Mouse (Mus musculus) liver, embryonic 11.5 days (tissue): ENCODE data around the gene Olfr1411. TPM values are rescaled to one million over a fixed set of nuclear protein-coding genes. Genes with fewer than 3 reads are reported as not detected.
A peak's percentile ranks its signal among the peaks of the same experiment; 100 is the strongest.

Experiments
- ATAC-seq: fragments of 200-750 bp; cut with Nextera tagmentation; replicated peaks from 2 replicates; pipeline ENCODE4 v1.8.0; 2017; ENCODE audit warnings: moderate number of reproducible peaks, mild to moderate bottlenecking, moderate TSS enrichment, moderate library complexity; ENCODE audit not compliant: low FRiP score
- DNase-seq: peaks from one replicate; pipeline ENCODE4 v3.0.0-alpha.2; 2017; ENCODE audit warnings: low spot score
- H3K27ac ChIP-seq: fragments of 300-500 bp; sonication (generic); 2 replicates; pipeline ENCODE4 v1.5.1; 2014; ENCODE audit warnings: mild to moderate bottlenecking, low read depth, low read length, control low read depth
- H3K27me3 ChIP-seq: fragments of 300-500 bp; sonication (generic); replicated peaks from 2 replicates; pipeline ENCODE4 v1.6.1; 2014; ENCODE audit warnings: low read length, mixed read lengths; ENCODE audit not compliant: control insufficient read depth, insufficient read depth
- H3K36me3 ChIP-seq: fragments of 300-500 bp; sonication (generic); 2 replicates; pipeline ENCODE4 v1.6.1; 2014; ENCODE audit warnings: mild to moderate bottlenecking, low read length, moderate library complexity, mixed read lengths; ENCODE audit not compliant: control insufficient read depth, insufficient read depth
- H3K4me1 ChIP-seq: fragments of 300-500 bp; sonication (generic); replicated peaks from 2 replicates; pipeline ENCODE4 v1.6.1; 2014; ENCODE audit warnings: low read length, mixed read lengths; ENCODE audit not compliant: control insufficient read depth, insufficient read depth
- H3K4me2 ChIP-seq: fragments of 300-500 bp; sonication (generic); 2 replicates; pipeline ENCODE4 v1.6.1; 2014; ENCODE audit warnings: mild to moderate bottlenecking, control low read depth, moderate library complexity
- H3K4me3 ChIP-seq: fragments of 300-500 bp; sonication (generic); 2 replicates; pipeline ENCODE4 v1.5.1; 2014; ENCODE audit warnings: low read depth, low read length, control low read depth
- H3K9ac ChIP-seq: fragments of 300-500 bp; sonication (generic); 2 replicates; pipeline ENCODE4 v1.6.1; 2014; ENCODE audit warnings: low read depth, low read length, control low read depth
- H3K9me3 ChIP-seq: fragments of 300-500 bp; sonication (generic); 2 replicates; pipeline ENCODE4 v1.6.1; 2016; ENCODE audit warnings: low read length, inconsistent platforms, mixed read lengths; ENCODE audit not compliant: control insufficient read depth
- WGBS: fragments of 180-500 bp; shearing (Covaris S2); extraction: QIAGEN DNeasy Blood & Tissue Kit; methylation state at CpG from one replicate; pipeline ENCODE4 v1.1.7; 2014; 5-methylcytosine and 5-hydroxymethylcytosine counted together
- polyA plus RNA-seq: library from polyadenylated mRNA; unstranded; fragments of >200 nt; fragmentation: Nextera tagmentation; extraction: Ambion mirVana; gene quantifications from 2 replicates; pipeline ENCODE4 v1.2.1, GENCODE M21; 2014

The Olfr1411 gene
- polyA plus RNA-seq, 1 experiment from 2014 or later: not detected

DNA sequence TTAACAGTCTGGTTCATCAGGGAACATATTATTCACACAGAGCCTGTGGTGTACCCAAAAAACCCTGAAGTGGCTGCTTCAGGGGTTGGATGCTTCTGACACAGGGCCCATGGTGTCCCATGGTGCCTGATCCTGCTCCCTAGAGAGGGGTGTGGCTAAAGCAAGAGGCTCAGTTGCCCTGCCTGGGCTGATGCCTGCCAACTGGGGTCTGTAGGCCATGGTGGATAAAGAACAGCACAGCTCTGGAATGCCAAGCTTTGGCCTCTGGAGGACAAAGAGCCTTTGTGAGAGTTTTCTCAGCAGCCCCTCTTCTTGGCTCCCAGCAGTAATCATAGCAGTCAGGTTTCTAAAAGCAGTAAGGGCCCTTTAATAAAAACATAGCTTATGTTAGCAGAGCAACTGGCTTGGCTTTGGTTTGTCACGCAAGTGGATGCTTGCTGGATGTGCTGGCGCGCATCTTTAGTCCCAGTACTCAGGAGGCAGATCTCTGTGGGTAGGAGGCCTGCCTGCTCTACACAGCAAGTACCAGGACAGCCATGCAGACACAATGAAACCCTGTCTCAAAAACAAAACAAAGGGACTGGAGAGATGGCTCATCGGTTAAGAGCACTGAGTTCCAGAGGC is 40.9 kb downstream of the Olfr1411 start:
- Histone ChIP-seq H3K4me1 (no peaks in the 10 kb centered on the region), H3K27me3 (no peaks in the 10 kb centered on the region), H3K4me2 (no peak overlapping the region), H3K9me3 (no peaks in the 10 kb centered on the region), H3K4me3 (no peak overlapping the region), H3K36me3 (peaks cover 6% of the 10 kb centered on the region; the same call in 1 of the 2 replicates), H3K27ac (no peak overlapping the region), H3K9ac (no peak overlapping the region)
- WGBS: 92% methylated on average over 4 of the region's 4 CpGs
- no peak for DNase-seq
- ATAC-seq: no peak

DNA sequence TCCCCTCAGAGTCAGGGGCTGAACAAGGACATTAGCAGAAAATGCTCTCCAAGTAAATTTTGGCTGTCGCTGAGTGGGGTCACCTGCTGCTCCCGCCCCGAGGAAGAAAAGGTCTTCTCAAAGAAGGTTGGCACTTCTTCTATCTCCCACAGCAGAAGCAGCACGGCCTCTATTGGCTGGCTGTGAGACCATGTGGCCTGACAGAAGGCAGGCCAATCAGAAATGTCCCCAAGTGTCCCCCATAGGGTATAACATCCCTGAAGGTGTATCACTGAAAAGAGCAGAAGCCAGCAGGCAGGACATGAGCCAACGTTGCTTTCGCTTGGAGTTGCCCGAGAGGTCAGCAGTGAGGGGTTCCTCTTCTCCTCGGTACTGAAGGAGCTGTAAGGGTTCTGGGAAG is 41.8 kb downstream of the Olfr1411 start:
- DNase-seq (no peak), ATAC-seq (no peak)
- Histone ChIP-seq H3K4me2 (no peak overlapping the region), H3K9ac (no peak overlapping the region), H3K4me3 (no peak overlapping the region), H3K4me1 (peaks cover 8% of the 10 kb centered on the region; the same call in 1 of the 2 replicates), H3K36me3 (peaks cover 6% of the 10 kb centered on the region; the same call in 1 of the 2 replicates), H3K9me3 (no peaks in the 10 kb centered on the region), H3K27me3 (no peaks in the 10 kb centered on the region), H3K27ac (no peak overlapping the region)
- 80% methylated on average over 8 of the region's 8 CpGs for WGBS

DNA sequence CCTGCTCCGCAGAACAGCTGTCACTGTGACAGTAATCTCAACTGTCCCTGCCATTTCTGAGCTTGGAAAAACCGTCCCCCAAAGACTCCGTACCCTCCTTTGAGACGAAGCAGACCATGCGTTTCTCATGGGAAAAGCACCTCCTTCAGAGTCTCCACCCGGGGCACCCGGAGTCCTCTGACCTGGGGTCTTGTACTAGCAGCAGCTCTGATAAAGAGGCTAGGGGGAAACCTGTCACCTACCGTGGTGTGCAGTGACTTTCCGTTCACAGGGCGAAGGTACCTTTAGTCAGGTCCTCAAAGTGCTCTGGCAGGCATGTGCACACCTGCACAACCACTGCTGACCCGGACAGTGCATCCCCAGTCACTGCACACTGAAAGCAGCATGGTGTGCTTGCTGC is 42.5 kb downstream of the Olfr1411 start:
- peaks cover 6% of the 10 kb centered on the region; the same call in 1 of the 2 replicates for H3K36me3 ChIP-seq
- WGBS: 90% methylated on average over 11 of the region's 11 CpGs
- H3K4me2 ChIP-seq: no peak overlapping the region
- DNase-seq (no peak), ATAC-seq (no peak)
- H3K27me3 ChIP-seq: no peaks in the 10 kb centered on the region
- H3K4me1 ChIP-seq: peaks cover 10% of the 10 kb centered on the region; the same call in 1 of the 2 replicates
- H3K27ac ChIP-seq: no peak overlapping the region
- no peaks in the 10 kb centered on the region for H3K9me3 ChIP-seq
- no peak overlapping the region for H3K4me3 ChIP-seq
- H3K9ac ChIP-seq: no peak overlapping the region

DNA sequence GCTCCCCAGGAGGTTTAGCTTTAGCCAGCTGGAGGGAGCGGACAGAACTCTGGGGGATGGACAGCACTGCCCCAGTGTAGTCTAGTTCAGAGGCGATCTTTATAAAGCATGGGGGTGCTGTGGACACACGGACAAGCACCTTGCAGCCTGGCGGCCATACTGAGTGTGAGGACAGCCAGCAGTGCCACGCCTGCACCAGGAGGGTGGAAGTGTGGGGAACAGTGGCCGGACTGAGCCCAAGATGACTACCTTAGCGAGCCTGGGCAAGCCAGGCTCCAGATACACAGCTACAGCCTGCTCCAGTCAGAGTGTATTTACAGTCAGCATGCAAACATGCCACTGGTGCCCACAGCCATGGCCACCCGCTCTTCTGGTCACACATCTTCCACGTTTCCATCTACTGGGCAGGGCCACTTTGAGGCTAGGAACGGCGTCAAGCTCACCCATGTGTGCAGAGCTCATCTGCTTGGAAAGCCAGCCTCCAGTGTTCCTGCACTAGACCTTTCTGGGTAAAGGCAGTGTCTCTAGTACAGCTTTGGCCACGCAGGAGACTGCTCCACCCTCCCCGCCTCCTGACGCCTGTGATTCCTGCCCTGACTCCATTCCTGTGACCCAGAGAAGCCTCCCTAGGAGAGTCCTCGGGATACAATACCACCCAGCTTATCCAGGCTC is 43.4 kb downstream of the Olfr1411 start:
- no peak overlapping the region for H3K27ac ChIP-seq
- peaks cover 10% of the 10 kb centered on the region; the same call in 1 of the 2 replicates for H3K4me1 ChIP-seq
- WGBS: 91% methylated on average over 15 of the region's 15 CpGs
- H3K36me3 ChIP-seq: peaks cover 6% of the 10 kb centered on the region; the same call in 1 of the 2 replicates
- DNase-seq (no peak), ATAC-seq (no peak)
- H3K4me3 ChIP-seq: no peak overlapping the region
- H3K9ac ChIP-seq: no peak overlapping the region
- H3K4me2 ChIP-seq: no peak overlapping the region
- H3K27me3 ChIP-seq: no peaks in the 10 kb centered on the region
- no peaks in the 10 kb centered on the region for H3K9me3 ChIP-seq

DNA sequence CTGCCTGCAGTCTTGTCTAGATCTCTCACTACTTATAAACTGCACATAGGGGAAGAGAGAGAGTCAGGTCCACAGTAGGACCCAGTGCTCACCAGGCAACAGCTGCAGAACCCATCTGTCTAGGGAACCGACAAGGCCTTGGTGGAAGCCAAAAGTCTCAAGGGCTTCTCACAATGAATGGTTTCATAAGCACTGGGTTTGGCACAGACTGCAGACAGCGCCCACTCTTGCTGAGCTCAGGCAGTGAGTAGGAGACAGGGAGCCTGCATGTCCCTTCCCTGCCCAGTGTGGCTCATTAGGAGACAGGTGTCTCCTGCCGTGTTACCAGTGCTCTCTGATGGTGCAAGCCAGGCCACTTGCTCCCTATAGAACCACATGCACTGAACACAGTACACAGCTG is 44.0 kb downstream of the Olfr1411 start:
- ATAC-seq: no peak

DNA sequence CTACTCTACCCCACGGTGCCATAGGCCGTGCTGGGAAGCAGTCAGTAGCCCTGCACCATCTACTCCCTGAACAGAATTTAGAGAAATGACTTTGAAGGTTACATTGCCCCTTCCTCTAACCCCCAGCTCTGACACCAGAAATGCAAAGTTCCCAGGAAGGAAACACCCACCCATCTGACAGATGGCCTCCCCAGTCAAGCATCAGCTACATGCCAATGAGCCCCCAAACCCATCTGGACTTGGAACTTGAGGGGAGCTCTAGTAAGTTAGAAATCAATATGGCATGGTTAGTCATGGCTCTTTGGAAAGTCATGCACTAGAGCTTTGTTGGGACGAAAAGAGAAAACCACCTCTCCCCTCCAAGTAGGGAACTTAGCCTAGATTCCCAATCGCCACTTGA is 44.5 kb downstream of the Olfr1411 start:
- H3K36me3 ChIP-seq: peaks cover 6% of the 10 kb centered on the region; the same call in 1 of the 2 replicates
- WGBS: 93% methylated on average over 4 of the region's 4 CpGs
- H3K4me2 ChIP-seq: no peak overlapping the region
- H3K4me3 ChIP-seq: no peak overlapping the region
- ATAC-seq (no peak), DNase-seq (no peak)
- H3K9me3 ChIP-seq: no peaks in the 10 kb centered on the region
- H3K27ac ChIP-seq: no peak overlapping the region
- no peak overlapping the region for H3K9ac ChIP-seq
- H3K4me1 ChIP-seq: peaks cover 10% of the 10 kb centered on the region; the same call in 1 of the 2 replicates
- no peaks in the 10 kb centered on the region for H3K27me3 ChIP-seq

More for the DNA sequence above, 44.0 kb downstream of the Olfr1411 start:
- WGBS: 89% methylated on average over 3 of the region's 3 CpGs
- H3K27ac ChIP-seq: no peak overlapping the region
- H3K4me3 ChIP-seq: no peak overlapping the region
- H3K36me3 ChIP-seq: peaks cover 6% of the 10 kb centered on the region; the same call in 1 of the 2 replicates
- no peaks in the 10 kb centered on the region for H3K9me3 ChIP-seq
- H3K4me2 ChIP-seq: no peak overlapping the region
- H3K4me1 ChIP-seq: peaks cover 10% of the 10 kb centered on the region; the same call in 1 of the 2 replicates
- H3K9ac ChIP-seq: no peak overlapping the region
- H3K27me3 ChIP-seq: no peaks in the 10 kb centered on the region
- no peak for DNase-seq

DNA sequence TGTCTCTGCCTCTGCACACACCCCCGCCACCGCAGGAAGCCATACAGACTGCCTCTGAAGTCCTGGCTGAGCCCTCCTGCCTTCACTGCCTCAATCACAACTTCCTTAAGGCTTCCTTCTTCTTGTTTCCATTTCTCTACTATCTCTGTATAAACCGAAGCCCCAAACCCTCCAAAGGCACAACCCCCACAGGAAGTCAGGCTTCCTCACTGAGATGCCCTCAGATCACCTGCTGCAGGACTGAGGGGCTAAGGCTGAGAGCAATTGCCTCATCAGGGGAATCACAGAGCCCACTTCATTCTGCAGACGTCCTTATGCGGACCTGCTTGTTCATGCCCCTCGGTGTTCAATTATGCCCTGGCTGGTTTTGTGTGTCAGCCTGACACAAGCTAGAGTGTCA is 46.2 kb downstream of the Olfr1411 start:
- Histone ChIP-seq H3K27ac (no peak overlapping the region), H3K9me3 (no peaks in the 10 kb centered on the region), H3K36me3 (peaks cover 6% of the 10 kb centered on the region; the same call in 1 of the 2 replicates), H3K4me3 (peak overlapping the region; percentile 74), H3K9ac (peak overlapping the region; percentile 69), H3K27me3 (no peaks in the 10 kb centered on the region), H3K4me1 (peaks cover 10% of the 10 kb centered on the region; the same call in 1 of the 2 replicates), H3K4me2 (peak overlapping the region; percentile 93)
- 58% methylated on average over 6 of the region's 6 CpGs for WGBS
- no peak for ATAC-seq
- no peak for DNase-seq

DNA sequence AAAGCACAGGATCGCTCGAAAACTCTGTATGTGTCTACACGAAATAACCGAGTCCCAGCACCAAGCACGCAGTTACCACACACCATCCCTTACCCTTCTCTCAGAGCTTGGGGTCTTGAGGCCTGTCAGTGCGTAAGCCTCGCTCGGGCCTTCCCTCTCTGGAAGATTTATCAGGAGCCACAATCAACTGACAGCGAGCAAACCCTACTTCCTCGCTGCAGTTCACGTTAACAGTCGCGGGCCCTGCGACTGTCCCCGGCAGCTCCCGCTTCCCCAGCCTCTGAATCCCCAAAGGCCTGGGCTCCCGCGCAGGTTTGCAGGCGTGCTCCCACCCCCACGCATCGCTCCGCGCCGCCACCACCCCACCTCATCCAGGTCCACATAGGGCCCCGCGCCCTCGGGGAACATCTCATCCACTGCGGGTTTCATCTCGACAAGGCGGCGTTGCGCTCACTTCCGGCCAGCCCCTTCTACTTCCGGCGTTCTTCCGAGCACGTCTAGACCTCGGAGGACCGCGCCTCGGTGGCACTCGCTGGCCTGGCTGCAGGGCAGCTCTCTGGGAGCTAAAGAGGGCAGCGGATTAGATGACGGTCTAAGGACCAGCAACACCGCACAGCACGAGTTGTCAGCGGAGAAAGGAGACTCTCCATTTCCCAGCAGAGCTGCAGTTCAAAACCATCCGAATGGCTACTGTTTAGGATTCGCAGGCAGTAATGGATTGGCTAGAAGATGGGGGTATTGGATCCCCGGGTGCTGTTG is 47.5 kb downstream of the Olfr1411 start, which contains the start of gene Cops9:
Gene Cops9, minus strand, starts transcription at position 472 of the 759 bp plus-strand sequence.
- H3K4me1 ChIP-seq: peaks cover 10% of the 10 kb centered on the region; the same call in 1 of the 2 replicates
- peak within 1 kb of the TSS; percentile 93 for H3K4me2 ChIP-seq
- H3K27ac ChIP-seq: no peak within 1 kb of the TSS
- DNase-seq (peak; percentile 86), ATAC-seq (peak; percentile 92)
- peaks cover 4% of the 10 kb centered on the region; the same call in 1 of the 2 replicates for H3K36me3 ChIP-seq
- peak within 1 kb of the TSS; percentile 69 for H3K9ac ChIP-seq
- no peaks in the 10 kb centered on the region for H3K27me3 ChIP-seq
- no peaks in the 10 kb centered on the region for H3K9me3 ChIP-seq
- H3K4me3 ChIP-seq: peak within 1 kb of the TSS; percentile 74
- 3% methylated on average over 50 of the region's 50 CpGs for WGBS
